Mouse (Mus musculus): Measurements from ENCODE around the gene Tmc1. TPM values are rescaled to one million over a fixed set of nuclear protein-coding genes. Genes with fewer than 3 reads are reported as not detected.

Gene Tmc1
- total and polyA plus RNA-seq, 3 experiments, result 0.11 to 0.27 TPM; not detected in 1

GRCm38 (mm10) chr19:20761675-20762426, 192.2 kb downstream of the Tmc1 start:
- no peak for DNase-seq (ENCODE audit: extremely low read depth)
- dilution Hi-C loops (cut with MboI; ENCODE audit: extremely low pct_ligation_motif_present, extremely low pct_unique_long_range_greater_than_20kb, low sequenced_read_pairs) (no loop called here), in situ Hi-C loops (cut with MboI; ENCODE audit: low pct_ligation_motif_present, low pct_unique_long_range_greater_than_20kb, low sequenced_read_pairs) (loop anchor here (25.0 kb wide), 1 partner anchor 325 kb away; no protein-coding TSS in a partner anchor)
- no peak for TF ChIP-seq USF2 (conservative IDR thresholded peaks at IDR 0.05; ENCODE audit: low read depth, low read length)
- TF ChIP-seq POLR2A (IDR thresholded peaks at IDR 0.05; ENCODE audit: low read depth, low read length), result no peak
- no peak for TF ChIP-seq TBP (conservative IDR thresholded peaks at IDR 0.05; ENCODE audit: low read depth, low read length)
- TF ChIP-seq PAX5 (IDR thresholded peaks at IDR 0.05; ENCODE audit: low read length), result no peak
- no peak for TF ChIP-seq RAD21 (IDR thresholded peaks at IDR 0.05; ENCODE audit: low read depth, low read length)
- TF ChIP-seq ZMIZ1 (IDR thresholded peaks at IDR 0.05; ENCODE audit: low read depth, low read length), result no peak
- TF ChIP-seq NELFE (IDR thresholded peaks at IDR 0.05; ENCODE audit: low read depth, low read length), result no peak
- no peak for TF ChIP-seq GABPA (IDR thresholded peaks at IDR 0.05; ENCODE audit: insufficient replicate concordance, low read depth, low read length)
- no peak for TF ChIP-seq TCF12 (IDR thresholded peaks at IDR 0.05; ENCODE audit: low read depth, low read length)
- no peak for TF ChIP-seq JUND (conservative IDR thresholded peaks at IDR 0.05; ENCODE audit: low read depth, low read length)
- no peak for TF ChIP-seq ELF1 (IDR thresholded peaks at IDR 0.05; ENCODE audit: low read depth, low read length)
- no peak for TF ChIP-seq JUN (IDR thresholded peaks at IDR 0.05; ENCODE audit: insufficient read depth, low read depth, low read length)
- no peak for TF ChIP-seq MAFK (IDR thresholded peaks at IDR 0.05; ENCODE audit: insufficient replicate concordance, low read length)
- no peak for TF ChIP-seq MAX (IDR thresholded peaks at IDR 0.05; ENCODE audit: low read length)
- no peak for TF ChIP-seq MAZ (IDR thresholded peaks at IDR 0.05; ENCODE audit: low read depth, low read length)
- Histone ChIP-seq H3K27ac (ENCODE audit: insufficient read depth, low read depth) (no peak overlapping the region), H3K27me3 (replicated peaks) (no peaks in the 10 kb centered on the region), H3K79me2 (replicated peaks; ENCODE audit: control insufficient read depth, extremely low read depth, insufficient read depth, poor library complexity, severe bottlenecking) (no peaks in the 10 kb centered on the region), H3K4me2 (ENCODE audit: insufficient read depth, low read depth, poor library complexity, severe bottlenecking) (no peak overlapping the region), H3K4me3 (replicated peaks in 1 of 3; ENCODE audit: low read depth in 2 of 3, low read length in 2 of 3, poor library complexity in 1 of 3) (no peak overlapping the region), H3K9ac (ENCODE audit: insufficient read depth, low read depth) (no peak overlapping the region), H3K36me3 (replicated peaks in 1 of 2; ENCODE audit: control insufficient read depth in 1 of 2, insufficient read depth in 1 of 2, low read length in 1 of 2) (no peaks in the 10 kb centered on the region), H3K4me1 (ENCODE audit: control insufficient read depth in 1 of 2, insufficient read depth in 2 of 2) (no peaks in the 10 kb centered on the region), H3K9me3 (replicated peaks; ENCODE audit: low read length) (no peaks in the 10 kb centered on the region)

DNA sequence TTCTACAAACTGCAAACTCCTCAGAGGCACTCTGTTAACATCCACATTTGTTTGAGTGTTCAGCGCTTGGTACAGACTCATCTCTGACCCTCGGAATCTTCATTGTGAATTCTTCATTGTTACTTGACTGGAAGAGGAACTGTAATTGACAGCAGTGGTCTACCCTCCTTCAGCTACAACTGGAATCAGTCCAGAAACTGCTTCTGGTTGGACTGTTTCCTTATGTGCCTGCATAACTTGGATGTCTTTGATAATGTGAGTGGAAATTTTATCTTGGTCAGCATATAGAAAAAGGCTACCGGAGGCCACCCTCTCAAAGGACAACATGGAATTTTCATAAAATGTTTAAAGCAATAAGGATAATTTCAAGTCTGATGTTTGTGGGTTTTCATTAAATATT, 192.9 kb downstream of the Tmc1 start:
- Histone ChIP-seq H3K27me3 (replicated peaks) (no peaks in the 10 kb centered on the region), H3K4me1 (ENCODE audit: control insufficient read depth in 1 of 2, insufficient read depth in 2 of 2) (no peaks in the 10 kb centered on the region), H3K79me2 (replicated peaks; ENCODE audit: control insufficient read depth, extremely low read depth, insufficient read depth, poor library complexity, severe bottlenecking) (no peaks in the 10 kb centered on the region), H3K9ac (ENCODE audit: insufficient read depth, low read depth) (no peak overlapping the region), H3K4me3 (replicated peaks in 1 of 3; ENCODE audit: low read depth in 2 of 3, low read length in 2 of 3, poor library complexity in 1 of 3) (no peak overlapping the region), H3K4me2 (ENCODE audit: insufficient read depth, low read depth, poor library complexity, severe bottlenecking) (no peak overlapping the region), H3K9me3 (replicated peaks; ENCODE audit: low read length) (no peaks in the 10 kb centered on the region), H3K27ac (ENCODE audit: insufficient read depth, low read depth) (no peak overlapping the region), H3K36me3 (replicated peaks in 1 of 2; ENCODE audit: control insufficient read depth in 1 of 2, insufficient read depth in 1 of 2, low read length in 1 of 2) (no peaks in the 10 kb centered on the region)
- DNase-seq (ENCODE audit: extremely low read depth), result no peak
- in situ Hi-C loops (cut with MboI; ENCODE audit: low pct_ligation_motif_present, low pct_unique_long_range_greater_than_20kb, low sequenced_read_pairs) (loop anchor here (25.0 kb wide), 1 partner anchor 324 kb away; no protein-coding TSS in a partner anchor), dilution Hi-C loops (cut with MboI; ENCODE audit: extremely low pct_ligation_motif_present, extremely low pct_unique_long_range_greater_than_20kb, low sequenced_read_pairs) (no loop called here)
- TF ChIP-seq JUND (conservative IDR thresholded peaks at IDR 0.05; ENCODE audit: low read depth, low read length) (no peak), EP300 (IDR thresholded peaks at IDR 0.05; ENCODE audit: low read length) (no peak), MAZ (IDR thresholded peaks at IDR 0.05; ENCODE audit: low read depth, low read length) (no peak), USF1 (IDR thresholded peaks at IDR 0.05; ENCODE audit: low read depth, low read length) (no peak), ELF1 (IDR thresholded peaks at IDR 0.05; ENCODE audit: low read depth, low read length) (no peak), TCF12 (IDR thresholded peaks at IDR 0.05; ENCODE audit: low read depth, low read length) (no peak), ZKSCAN1 (IDR thresholded peaks at IDR 0.05; ENCODE audit: borderline replicate concordance, low read depth, low read length) (no peak), ZNF384 (IDR thresholded peaks at IDR 0.05; ENCODE audit: low read depth, low read length) (no peak), MAX (IDR thresholded peaks at IDR 0.05; ENCODE audit: low read length) (no peak), ZMIZ1 (IDR thresholded peaks at IDR 0.05; ENCODE audit: low read depth, low read length) (no peak), ZC3H11A (IDR thresholded peaks at IDR 0.05; ENCODE audit: low read depth, low read length) (no peak), IRF4 (IDR thresholded peaks at IDR 0.05; ENCODE audit: low read depth, low read length) (no peak), JUN (IDR thresholded peaks at IDR 0.05; ENCODE audit: insufficient read depth, low read depth, low read length) (no peak)

Data from CH12.LX (cell line).